ENCODE assay signal across 8 mouse cellular contexts in genomic region chr5:81019166-81019565, GRCm38 (mm10). TPM values are rescaled to one million over a fixed set of nuclear protein-coding genes. Genes with fewer than 3 reads are reported as not detected.
DNase-seq lines count a peak whose midpoint lies in the region; ATAC-seq lines count a peak whose summit lies in the region.

No protein-coding gene starts in this region.

- H3K4me3 ChIP-seq in kidney, embryonic 16.5 days (ENCODE audit: low read length): peak overlapping the region; percentile 72
- peak overlapping the region; percentile 74 for H3K4me3 ChIP-seq in embryonic facial prominence, embryonic 15.5 days (replicated peaks)
- H3K4me3 ChIP-seq in limb, embryonic 10.5 days: peak overlapping the region; percentile 88
- peak overlapping the region; percentile 77 for H3K4me3 ChIP-seq in neural tube, embryonic 15.5 days (replicated peaks)

- H3K4me2 ChIP-seq in kidney, embryonic 16.5 days (replicated peaks; ENCODE audit: low read depth, low read length): peak overlapping the region; percentile 92
- peak overlapping the region; percentile 96 for H3K4me2 ChIP-seq in embryonic facial prominence, embryonic 15.5 days (replicated peaks)
- H3K4me2 ChIP-seq in neural tube, embryonic 15.5 days: peak overlapping the region; percentile 58

- WGBS in kidney, embryonic 16.5 days: 5% methylated on average over 3 of the region's 3 CpGs
- 4% methylated on average over 3 of the region's 3 CpGs for WGBS in embryonic facial prominence, embryonic 15.5 days
- WGBS in limb, embryonic 10.5 days: under 1% methylated on average over 3 of the region's 3 CpGs
- WGBS in neural tube, embryonic 15.5 days: 7% methylated on average over 3 of the region's 3 CpGs

- H3K9me3 ChIP-seq in kidney, embryonic 16.5 days (ENCODE audit: low read length): no peaks in the 10 kb centered on the region
- H3K9me3 ChIP-seq in embryonic facial prominence, embryonic 15.5 days (replicated peaks): no peaks in the 10 kb centered on the region
- no peaks in the 10 kb centered on the region for H3K9me3 ChIP-seq in limb, embryonic 10.5 days (replicated peaks)
- no peaks in the 10 kb centered on the region for H3K9me3 ChIP-seq in neural tube, embryonic 15.5 days (replicated peaks)

- H3K9ac ChIP-seq in kidney, embryonic 16.5 days (replicated peaks; ENCODE audit: low read length): peak overlapping the region; percentile 78; the same call in 1 of the 2 replicates
- H3K9ac ChIP-seq in embryonic facial prominence, embryonic 15.5 days: peak overlapping the region; percentile 70; the same call in 1 of the 2 replicates
- peak overlapping the region; percentile 93 for H3K9ac ChIP-seq in neural tube, embryonic 15.5 days (replicated peaks)

- H3K36me3 ChIP-seq in kidney, embryonic 16.5 days (ENCODE audit: insufficient read depth, low read length): no peaks in the 10 kb centered on the region
- no peaks in the 10 kb centered on the region for H3K36me3 ChIP-seq in embryonic facial prominence, embryonic 15.5 days
- no peaks in the 10 kb centered on the region for H3K36me3 ChIP-seq in limb, embryonic 10.5 days
- no peaks in the 10 kb centered on the region for H3K36me3 ChIP-seq in neural tube, embryonic 15.5 days

- DNase-seq in kidney, postnatal 10 days: no peak
- no peak for DNase-seq in limb, embryonic 10.5 days (ENCODE audit: low spot score)
- no peak for DNase-seq in thymus, postnatal 25 days
- no peak for DNase-seq in left cerebral cortex, adult 8-10 months (ENCODE audit: low spot score in 2 of 2)
- DNase-seq in gastrocnemius, postnatal 25 days: no peak

- ATAC-seq in kidney, embryonic 16.5 days (ENCODE audit: low FRiP score, low TSS enrichment): peak; percentile 11
- ATAC-seq in embryonic facial prominence, embryonic 15.5 days (ENCODE audit: insufficient number of reproducible peaks, low FRiP score, low TSS enrichment, low read depth): no peak
- peak; percentile 51 for ATAC-seq in neural tube, embryonic 15.5 days (ENCODE audit: low FRiP score)

- H3K27ac ChIP-seq in kidney, embryonic 16.5 days (ENCODE audit: low read length): no peak overlapping the region; the same call in 1 of the 2 replicates
- peak overlapping the region; percentile 91; the same call in 1 of the 2 replicates for H3K27ac ChIP-seq in embryonic facial prominence, embryonic 15.5 days (replicated peaks)
- H3K27ac ChIP-seq in limb, embryonic 10.5 days: peak overlapping the region; percentile 98
- peak overlapping the region; percentile 99 for H3K27ac ChIP-seq in neural tube, embryonic 15.5 days (replicated peaks)

- peaks cover 15% of the 10 kb centered on the region for H3K4me1 ChIP-seq in kidney, embryonic 16.5 days (ENCODE audit: insufficient read depth, low read length)
- peaks cover 19% of the 10 kb centered on the region; the same call in 1 of the 2 replicates for H3K4me1 ChIP-seq in embryonic facial prominence, embryonic 15.5 days
- peaks cover 27% of the 10 kb centered on the region for H3K4me1 ChIP-seq in limb, embryonic 10.5 days
- H3K4me1 ChIP-seq in neural tube, embryonic 15.5 days: peaks cover 5% of the 10 kb centered on the region

- H3K27me3 ChIP-seq in kidney, embryonic 16.5 days (ENCODE audit: insufficient read depth, low read length): peaks cover 2% of the 10 kb centered on the region; the same call in 1 of the 2 replicates
- no peaks in the 10 kb centered on the region for H3K27me3 ChIP-seq in embryonic facial prominence, embryonic 15.5 days
- H3K27me3 ChIP-seq in limb, embryonic 10.5 days (ENCODE audit: low read depth, poor library complexity, severe bottlenecking): peaks cover 4% of the 10 kb centered on the region; the same call in 1 of the 2 replicates
- no peaks in the 10 kb centered on the region for H3K27me3 ChIP-seq in neural tube, embryonic 15.5 days (replicated peaks)

RNA-seq across cellular contexts. Expression of gene Adgrl3, which starts 0.8 kb away (rescaled TPM):
- 12.7 and 17.7 TPM in 2 replicates for polyA plus RNA-seq in kidney, embryonic 16.5 days (2015; fragmentation: Nextera tagmentation; extraction: Ambion mirVana)
- polyA plus RNA-seq in embryonic facial prominence, embryonic 15.5 days (2015; fragmentation: Nextera tagmentation; extraction: Ambion mirVana): 26.4 TPM in 2 replicates
- 9.4 and 15.0 TPM in 2 replicates for polyA plus RNA-seq in limb, embryonic 10.5 days (2016; fragmentation: Nextera tagmentation; extraction: Ambion mirVana)
- 55.8 and 65.4 TPM in 2 replicates for polyA plus RNA-seq in neural tube, embryonic 15.5 days (2015; fragmentation: Nextera tagmentation; extraction: Ambion mirVana)
- total RNA-seq in left cerebral cortex, adult 8-10 months (2022): 100 to 1,000 TPM; 202 to 218 (median 203) TPM
- 1 to 10 TPM in 1 of 2 experiments, under 1 TPM in 1; 0.97 to 1.0 TPM for total RNA-seq in gastrocnemius, postnatal 25 days (2021)
